Mouse (Mus musculus) cortical plate, adult 2 months (tissue): ENCODE measurements at regions not wholly inside any gene's neighbourhood (a gene's known extent, or its start where the extent isn't known, plus 50 kb on each side); places are given as distances from the start of the nearest gene placed in this dataset.

Experiments
- CTCF ChIP-seq: fragments of 200-500 bp; IDR thresholded peaks from 2 replicates; pipeline ENCODE4 v1.5.1; 2011; ENCODE audit warnings: mild to moderate bottlenecking, control low read depth, low read length; ENCODE audit not compliant: insufficient read depth; ENCODE audit errors: extremely low read depth
- POLR2A ChIP-seq: fragments of 200-500 bp; IDR thresholded peaks from 2 replicates; pipeline ENCODE4 v1.6.1; 2011; ENCODE audit warnings: mild to moderate bottlenecking, low read length, control low read depth; ENCODE audit not compliant: insufficient read depth; ENCODE audit errors: extremely low read depth

DNA sequence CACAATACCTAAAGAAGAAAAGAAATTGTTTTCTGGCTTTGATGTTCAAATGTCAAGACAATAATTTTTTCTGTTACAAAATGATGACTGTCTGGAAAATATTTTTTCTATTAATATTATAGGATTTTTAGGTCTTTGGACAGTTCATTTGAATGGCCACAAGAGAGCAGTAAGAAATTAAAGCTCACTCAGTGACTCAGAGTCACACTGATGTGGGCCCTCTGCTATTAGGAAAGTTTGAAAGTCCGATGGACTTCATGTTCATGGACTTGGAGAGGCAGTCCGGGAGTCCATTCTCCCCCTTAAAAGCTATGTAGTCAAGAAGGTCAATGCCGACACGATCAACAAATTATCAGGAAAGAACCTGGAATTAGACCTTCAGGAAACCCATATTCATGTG is 657.0 kb downstream of the Mecom start:
- TF ChIP-seq CTCF (no peak), POLR2A (no peak)
